Mouse (Mus musculus) CH12.LX (cell line): ENCODE data around the gene Kdm4c.
A peak's percentile ranks its signal among the peaks of the same experiment; 100 is the strongest.

Experiments used
- CTCF ChIP-seq, 2 experiments: IDR thresholded peaks in 1 of 2; conservative IDR thresholded peaks in 1 of 2; 2 replicates each; pipeline ENCODE4 v1.5.1; 2011 to 2012; ENCODE audit warnings: low read depth in 2 of 2, low read length in 2 of 2, improper control_type of control experiment in 1 of 2, inconsistent platforms in 1 of 2, mild to moderate bottlenecking in 1 of 2, moderate library complexity in 1 of 2
- IRF4 ChIP-seq: IDR thresholded peaks from 2 replicates; pipeline ENCODE4 v1.6.1; 2014; ENCODE audit warnings: low read depth, mild to moderate bottlenecking, inconsistent platforms, low read length, improper control_type of control experiment
- USF1 ChIP-seq: IDR thresholded peaks from 2 replicates; pipeline ENCODE4 v1.6.1; 2014; ENCODE audit warnings: low read depth, mild to moderate bottlenecking, inconsistent platforms, low read length, improper control_type of control experiment

- TF ChIP-seq USF1 (no peak), IRF4 (peak; percentile 29; the same call in 1 of the 2 replicates), CTCF (conservative IDR thresholded peaks at IDR 0.05 in 1 of 2, IDR thresholded peaks at IDR 0.05 in 1 of 2; ENCODE audit: low read depth in 2 of 2, low read length in 2 of 2) (no peak)
These were observed 77.0 kb downstream of the Kdm4c start for GRCm38 (mm10) chr4:74319313-74319712.
